Mouse (Mus musculus) c-Kit-negative CD71-positive TER-119-positive erythroid progenitor cells, embryonic 14.5 days (primary cell): ENCODE measurements around the gene Dennd4c.
A peak's percentile ranks its signal among the peaks of the same experiment; 100 is the strongest.
"Not testable (repeated sequence)": the region's sequence is repeated elsewhere in the genome, so short reads cannot be mapped to it uniquely, and the experiment has no call there.

ENCODE experiments used
- DNase-seq: peaks from one replicate; pipeline ENCODE4 v3.0.0-alpha.2; 2013; ENCODE audit warnings: low read depth, low spot score

The Dennd4c gene

GRCm38 (mm10) chr4:86777587-86777986 lies 29.2 kb downstream of the Dennd4c start:
- no peak for DNase-seq

GRCm38 (mm10) chr4:86810604-86811003 lies 62.2 kb downstream of the Dennd4c start:
- DNase-seq, result no peak

GRCm38 (mm10) chr4:86814850-86815249 lies 66.5 kb downstream of the Dennd4c start:
- DNase-seq, result no peak

- DNase-seq, result peak; percentile 28
These were observed 74.8 kb downstream of the Dennd4c start for GRCm38 (mm10) chr4:86823169-86823568.

- DNase-seq, result no peak
These were observed 76.8 kb downstream of the Dennd4c start for GRCm38 (mm10) chr4:86825143-86825542.

- no peak for DNase-seq
These were observed 83.5 kb downstream of the Dennd4c start for GRCm38 (mm10) chr4:86831896-86832295.

GRCm38 (mm10) chr4:86841141-86841540 lies 92.8 kb downstream of the Dennd4c start:
- not testable (repeated sequence) for DNase-seq

GRCm38 (mm10) chr4:86845384-86845783 lies 97.0 kb downstream of the Dennd4c start:
- DNase-seq, result no peak

GRCm38 (mm10) chr4:86847246-86847645 lies 98.9 kb downstream of the Dennd4c start:
- no peak for DNase-seq

GRCm38 (mm10) chr4:86851331-86851730 lies 103.0 kb downstream of the Dennd4c start:
- no peak for DNase-seq

GRCm38 (mm10) chr4:86852018-86852417 lies 103.7 kb downstream of the Dennd4c start:
- no peak for DNase-seq

GRCm38 (mm10) chr4:86852813-86853590 lies 104.6 kb downstream of the Dennd4c start:
- no peak for DNase-seq

GRCm38 (mm10) chr4:86856304-86857112 lies 108.2 kb downstream of the Dennd4c start:
- DNase-seq, result peak; percentile 35

- DNase-seq, result peak; percentile 94
These were observed 109.0 kb downstream of the Dennd4c start, which contains the start of gene Rps6 for GRCm38 (mm10) chr4:86857113-86858069. Rps6 (minus strand) TSS chr4:86857412.

GRCm38 (mm10) chr4:86858070-86858440 lies 109.7 kb downstream of the Dennd4c start:
- no peak for DNase-seq

GRCm38 (mm10) chr4:86864087-86864486 lies 115.7 kb downstream of the Dennd4c start:
- no peak for DNase-seq

GRCm38 (mm10) chr4:86871988-86872387 lies 123.6 kb downstream of the Dennd4c start:
- DNase-seq, result no peak

- no peak for DNase-seq
These were observed 124.7 kb downstream of the Dennd4c start for GRCm38 (mm10) chr4:86873072-86873471.

- peak; percentile 65 for DNase-seq
These were observed 125.9 kb downstream of the Dennd4c start, which contains the start of gene Acer2 for GRCm38 (mm10) chr4:86874146-86874847. Acer2 (plus strand) TSS chr4:86874396.

GRCm38 (mm10) chr4:86879477-86879876 lies 131.1 kb downstream of the Dennd4c start:
- DNase-seq, result no peak

- no peak for DNase-seq
These were observed 132.8 kb downstream of the Dennd4c start for GRCm38 (mm10) chr4:86881178-86881577.
